Mouse (Mus musculus): ENCODE data around the gene Hivep3. TPM values are rescaled to one million over a fixed set of nuclear protein-coding genes. Genes with fewer than 3 reads are reported as not detected.

Gene Hivep3
- polyA plus RNA-seq, 1 experiment from 2014 or later, result 16.5 TPM

DNA sequence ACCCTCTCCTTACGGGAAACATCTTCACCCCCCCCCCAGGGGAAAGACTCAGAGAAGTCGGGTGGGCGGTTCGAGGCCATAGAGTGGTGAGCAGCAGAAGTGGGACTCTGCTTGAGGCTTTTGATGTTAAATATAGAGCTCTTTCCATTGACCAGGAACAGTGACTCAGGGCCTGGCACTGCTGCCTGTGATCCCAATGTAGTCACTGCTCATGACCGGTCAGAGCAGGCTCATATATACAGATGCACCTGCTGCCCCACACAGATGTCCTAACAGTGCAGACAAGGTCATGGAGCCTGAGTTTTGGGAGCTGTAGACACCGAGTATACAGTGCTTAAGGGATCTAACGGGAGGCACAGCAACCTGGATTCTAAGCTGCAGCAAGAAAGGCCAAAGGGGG, 312.3 kb downstream of the Hivep3 start:
- no peak for DNase-seq (ENCODE audit: low spot score)
- H3K9ac ChIP-seq, result no peak overlapping the region
- H3K9me3 ChIP-seq (ENCODE audit: control insufficient read depth, low read length), result no peaks in the 10 kb centered on the region
- H3K4me2 ChIP-seq (replicated peaks), result no peak overlapping the region
- no peak overlapping the region for H3K27ac ChIP-seq
- no peaks in the 10 kb centered on the region for H3K27me3 ChIP-seq (ENCODE audit: control insufficient read depth, insufficient read depth, low read length)
- no peak for ATAC-seq (ENCODE audit: low FRiP score)
- no peak overlapping the region for H3K4me3 ChIP-seq (replicated peaks; ENCODE audit: low read length)
- no peaks in the 10 kb centered on the region for H3K4me1 ChIP-seq (replicated peaks; ENCODE audit: control insufficient read depth, insufficient read depth, low read length)
- no peaks in the 10 kb centered on the region for H3K36me3 ChIP-seq (replicated peaks; ENCODE audit: control insufficient read depth, insufficient read depth)
- 85% methylated on average over 7 of the region's 7 CpGs for WGBS

DNA sequence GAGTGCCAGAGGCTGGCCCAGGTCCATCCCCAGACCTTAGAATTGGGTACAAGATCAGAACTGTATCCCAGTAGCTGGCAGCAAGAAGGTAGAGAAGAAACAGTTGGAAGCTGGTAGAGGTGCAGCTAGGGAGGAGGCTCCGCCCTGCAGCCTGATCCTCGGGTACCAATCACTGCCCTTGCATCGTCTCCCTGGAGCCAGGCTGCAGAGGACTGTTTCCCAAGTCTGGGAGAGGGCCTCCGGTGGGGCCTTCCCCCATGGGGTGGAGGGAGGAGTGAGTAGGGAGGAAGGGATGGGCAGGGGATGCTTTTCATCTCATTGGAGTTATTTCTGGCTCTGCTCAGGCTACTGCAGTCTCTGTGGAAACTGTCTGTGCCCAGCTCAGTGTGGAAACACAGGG, 313.5 kb downstream of the Hivep3 start:
- Histone ChIP-seq H3K4me1 (replicated peaks; ENCODE audit: control insufficient read depth, insufficient read depth, low read length) (no peaks in the 10 kb centered on the region), H3K4me2 (replicated peaks) (no peak overlapping the region), H3K9ac (no peak overlapping the region), H3K27ac (no peak overlapping the region), H3K4me3 (replicated peaks; ENCODE audit: low read length) (no peak overlapping the region), H3K9me3 (ENCODE audit: control insufficient read depth, low read length) (no peaks in the 10 kb centered on the region), H3K27me3 (ENCODE audit: control insufficient read depth, insufficient read depth, low read length) (no peaks in the 10 kb centered on the region), H3K36me3 (replicated peaks; ENCODE audit: control insufficient read depth, insufficient read depth) (no peaks in the 10 kb centered on the region)
- no peak for DNase-seq (ENCODE audit: low spot score)
- 37% methylated on average over 4 of the region's 4 CpGs for WGBS
- ATAC-seq (ENCODE audit: low FRiP score), result no peak

DNA sequence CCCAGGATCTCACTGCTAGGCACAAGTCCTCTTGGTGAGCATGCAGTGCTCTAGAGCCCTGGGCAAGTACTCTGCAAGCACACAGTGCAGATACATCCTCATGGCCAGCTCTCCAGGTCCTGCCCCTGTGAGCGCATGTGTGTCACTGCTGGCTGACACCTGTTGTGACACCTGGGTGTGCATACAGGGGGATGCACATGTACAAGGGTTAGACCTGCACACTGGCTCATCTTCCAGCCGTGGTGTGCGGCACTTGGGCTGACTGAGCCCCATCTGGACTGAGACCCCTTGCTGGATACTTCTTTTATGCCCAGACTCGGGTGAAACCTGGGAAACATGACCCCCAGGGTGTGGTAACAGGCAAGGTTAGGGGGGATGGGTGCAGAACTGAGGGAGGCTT, 314.7 kb downstream of the Hivep3 start:
- H3K4me1 ChIP-seq (replicated peaks; ENCODE audit: control insufficient read depth, insufficient read depth, low read length), result no peaks in the 10 kb centered on the region
- no peak overlapping the region for H3K4me2 ChIP-seq (replicated peaks)
- H3K36me3 ChIP-seq (replicated peaks; ENCODE audit: control insufficient read depth, insufficient read depth), result no peaks in the 10 kb centered on the region
- H3K27ac ChIP-seq, result no peak overlapping the region
- H3K9me3 ChIP-seq (ENCODE audit: control insufficient read depth, low read length), result no peaks in the 10 kb centered on the region
- no peak for DNase-seq (ENCODE audit: low spot score)
- H3K4me3 ChIP-seq (replicated peaks; ENCODE audit: low read length), result no peak overlapping the region
- 81% methylated on average over 4 of the region's 4 CpGs for WGBS
- no peak overlapping the region for H3K9ac ChIP-seq
- H3K27me3 ChIP-seq (ENCODE audit: control insufficient read depth, insufficient read depth, low read length), result no peaks in the 10 kb centered on the region
- ATAC-seq (ENCODE audit: low FRiP score), result no peak

DNA sequence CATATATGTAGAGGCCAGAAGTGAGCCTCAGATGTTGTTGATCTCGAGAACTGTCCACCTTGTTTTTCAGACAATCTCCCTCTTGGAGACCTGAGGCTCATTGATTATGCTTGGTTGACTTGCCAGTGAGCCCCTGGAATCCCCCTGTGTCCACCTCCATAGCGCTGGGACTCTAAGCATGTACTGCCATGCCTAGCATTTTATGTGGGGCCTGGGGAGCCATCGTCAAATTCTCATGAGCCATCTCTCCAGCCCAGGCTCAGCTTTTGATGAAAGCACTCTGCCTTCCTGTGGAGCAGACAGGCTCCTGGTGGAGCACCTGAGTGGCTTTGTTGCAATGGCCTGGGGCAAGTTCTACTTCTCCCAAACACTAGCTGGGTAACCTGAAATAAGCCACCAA, 316.3 kb downstream of the Hivep3 start:
- no peak overlapping the region for H3K4me2 ChIP-seq (replicated peaks)
- WGBS, result 87% methylated on average over 3 of the region's 3 CpGs
- no peak for DNase-seq (ENCODE audit: low spot score)

DNA sequence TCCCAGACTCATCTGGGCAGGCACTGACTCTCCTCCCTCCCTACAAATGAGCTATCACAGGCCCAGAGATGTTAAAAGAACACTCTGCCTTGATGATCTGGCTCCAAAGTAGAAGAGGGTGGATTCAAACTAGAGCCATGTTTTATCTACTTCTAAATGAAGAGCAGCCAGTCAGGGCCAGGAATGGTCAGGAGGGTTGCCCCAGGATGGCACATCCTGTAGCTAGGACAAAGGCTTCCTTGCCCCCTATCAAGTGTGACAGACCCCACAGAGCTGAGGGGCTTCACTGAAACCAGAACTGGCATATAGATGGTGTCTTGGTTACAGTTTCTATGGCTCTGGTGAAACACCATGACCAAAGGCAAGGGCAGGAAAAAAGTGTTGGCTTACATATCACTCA, 318.9 kb downstream of the Hivep3 start:
- H3K27me3 ChIP-seq (ENCODE audit: control insufficient read depth, insufficient read depth, low read length), result no peaks in the 10 kb centered on the region
- no peaks in the 10 kb centered on the region for H3K4me1 ChIP-seq (replicated peaks; ENCODE audit: control insufficient read depth, insufficient read depth, low read length)
- no peak overlapping the region for H3K4me2 ChIP-seq (replicated peaks)
- ATAC-seq (ENCODE audit: low FRiP score) (no peak), DNase-seq (ENCODE audit: low spot score) (no peak)
- H3K27ac ChIP-seq, result no peak overlapping the region
- no peak overlapping the region for H3K9ac ChIP-seq
- no peaks in the 10 kb centered on the region for H3K9me3 ChIP-seq (ENCODE audit: control insufficient read depth, low read length)
- H3K36me3 ChIP-seq (replicated peaks; ENCODE audit: control insufficient read depth, insufficient read depth), result no peaks in the 10 kb centered on the region
- no peak overlapping the region for H3K4me3 ChIP-seq (replicated peaks; ENCODE audit: low read length)

More for the DNA sequence above, 316.3 kb downstream of the Hivep3 start:
- Histone ChIP-seq H3K36me3 (replicated peaks; ENCODE audit: control insufficient read depth, insufficient read depth) (no peaks in the 10 kb centered on the region), H3K4me3 (replicated peaks; ENCODE audit: low read length) (no peak overlapping the region), H3K4me1 (replicated peaks; ENCODE audit: control insufficient read depth, insufficient read depth, low read length) (no peaks in the 10 kb centered on the region), H3K27ac (no peak overlapping the region), H3K27me3 (ENCODE audit: control insufficient read depth, insufficient read depth, low read length) (no peaks in the 10 kb centered on the region), H3K9ac (no peak overlapping the region), H3K9me3 (ENCODE audit: control insufficient read depth, low read length) (no peaks in the 10 kb centered on the region)
- no peak for ATAC-seq (ENCODE audit: low FRiP score)

DNA sequence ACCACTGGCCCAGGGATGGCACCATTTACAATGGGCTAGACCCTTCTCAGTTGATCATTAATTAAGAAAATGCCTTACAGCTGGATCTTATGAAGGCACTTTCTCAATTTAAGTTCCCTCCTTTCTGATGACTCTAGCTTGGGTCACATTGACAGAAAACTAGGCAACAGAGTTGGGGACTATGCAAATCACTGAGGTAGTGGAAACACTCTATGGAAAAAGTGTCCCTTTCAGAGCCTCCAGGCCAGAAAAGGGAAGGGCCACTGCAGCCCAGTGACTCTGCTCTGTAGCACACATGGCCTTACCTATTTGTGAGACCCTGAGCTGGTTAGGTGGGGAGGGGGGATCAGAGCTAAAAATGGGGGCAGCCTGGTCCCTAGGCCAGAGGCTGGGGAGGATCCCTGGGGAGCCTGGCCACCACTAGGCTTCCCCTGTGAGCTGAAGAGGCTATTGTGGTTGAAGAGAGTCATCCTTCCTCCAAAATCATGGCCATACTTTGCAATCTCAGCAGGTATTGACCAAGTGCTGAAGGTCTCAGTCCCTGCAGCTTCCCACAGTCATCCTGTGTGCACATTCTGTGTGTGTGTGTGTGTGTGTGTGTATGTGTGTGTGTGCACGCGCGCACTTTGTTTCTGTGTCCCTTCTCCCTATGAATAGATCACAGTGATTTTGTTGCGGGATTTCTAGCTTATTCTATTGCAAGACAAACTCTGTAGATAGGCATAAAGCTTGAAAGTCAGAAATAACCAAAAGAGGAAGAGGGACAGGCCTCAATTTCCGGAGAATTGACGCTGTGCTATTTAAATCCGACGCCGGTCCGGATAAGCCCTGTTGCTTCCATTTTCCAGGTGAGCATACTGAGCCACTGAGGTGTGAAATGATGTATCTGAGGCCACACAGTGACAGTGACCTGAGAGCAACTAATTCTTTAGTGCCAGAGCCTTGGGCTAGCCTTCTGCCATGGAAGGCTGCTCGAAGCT, 319.7 kb downstream of the Hivep3 start:
- WGBS, result 94% methylated on average over 11 of the region's 11 CpGs
- H3K36me3 ChIP-seq (replicated peaks; ENCODE audit: control insufficient read depth, insufficient read depth), result no peaks in the 10 kb centered on the region
- no peaks in the 10 kb centered on the region for H3K9me3 ChIP-seq (ENCODE audit: control insufficient read depth, low read length)
- no peaks in the 10 kb centered on the region for H3K27me3 ChIP-seq (ENCODE audit: control insufficient read depth, insufficient read depth, low read length)
- ATAC-seq (ENCODE audit: low FRiP score), result no peak
- DNase-seq (ENCODE audit: low spot score), result no peak
- H3K4me3 ChIP-seq (replicated peaks; ENCODE audit: low read length), result no peak overlapping the region
- no peaks in the 10 kb centered on the region for H3K4me1 ChIP-seq (replicated peaks; ENCODE audit: control insufficient read depth, insufficient read depth, low read length)
- H3K4me2 ChIP-seq (replicated peaks), result no peak overlapping the region
- 0 out of 2 replicates have a peak overlapping the region, but pooled peaks have one; percentile 16 for H3K9ac ChIP-seq
- H3K27ac ChIP-seq, result no peak overlapping the region

DNA sequence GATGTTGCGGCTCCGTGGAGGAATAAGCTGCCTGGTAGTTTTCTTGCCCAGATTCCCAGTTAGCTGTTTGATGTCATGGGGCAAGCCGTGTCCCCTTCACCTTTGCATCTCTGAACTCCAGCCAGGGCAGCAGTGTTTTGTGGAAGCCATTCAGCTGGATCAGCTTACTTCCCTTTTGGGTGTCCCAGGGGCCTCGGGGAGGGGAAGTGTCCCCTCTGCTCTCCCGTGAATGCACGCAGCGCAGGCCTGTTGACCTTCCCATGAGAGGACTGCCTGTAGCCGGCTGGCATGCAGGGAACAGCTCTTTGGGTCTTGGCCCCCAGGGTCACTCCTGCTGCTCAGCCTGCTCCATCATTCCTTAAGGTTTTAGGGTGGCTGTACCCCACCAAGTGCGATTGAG, 320.6 kb downstream of the Hivep3 start:
- H3K4me3 ChIP-seq (replicated peaks; ENCODE audit: low read length), result no peak overlapping the region
- 75% methylated on average over 9 of the region's 9 CpGs for WGBS
- 0 out of 2 replicates have a peak overlapping the region, but pooled peaks have one; percentile 16 for H3K9ac ChIP-seq
- H3K36me3 ChIP-seq (replicated peaks; ENCODE audit: control insufficient read depth, insufficient read depth), result no peaks in the 10 kb centered on the region
- no peak overlapping the region for H3K4me2 ChIP-seq (replicated peaks)
- no peak for DNase-seq (ENCODE audit: low spot score)
- H3K27me3 ChIP-seq (ENCODE audit: control insufficient read depth, insufficient read depth, low read length), result no peaks in the 10 kb centered on the region
- ATAC-seq (ENCODE audit: low FRiP score), result no peak
- H3K9me3 ChIP-seq (ENCODE audit: control insufficient read depth, low read length), result no peaks in the 10 kb centered on the region
- H3K4me1 ChIP-seq (replicated peaks; ENCODE audit: control insufficient read depth, insufficient read depth, low read length), result no peaks in the 10 kb centered on the region
- no peak overlapping the region for H3K27ac ChIP-seq

DNA sequence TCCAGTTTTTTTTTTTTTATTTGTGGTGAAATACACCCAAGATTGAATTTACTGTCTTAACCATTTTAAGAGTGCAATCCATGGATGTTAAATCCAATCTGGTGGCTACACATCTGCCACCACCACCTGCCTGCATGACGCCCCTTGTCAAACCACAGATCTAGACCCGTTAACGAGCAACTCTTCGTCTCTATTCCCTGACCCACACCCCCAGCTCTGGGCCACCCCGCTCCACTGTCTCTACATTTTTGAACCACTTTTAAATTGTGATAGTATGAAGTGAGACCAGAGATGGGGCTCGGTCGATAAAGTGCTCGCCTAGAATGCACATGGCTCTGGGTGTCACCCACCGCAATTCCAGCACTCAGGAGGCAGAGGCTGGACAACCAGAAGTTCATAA, 322.9 kb downstream of the Hivep3 start:
- H3K4me2 ChIP-seq (replicated peaks), result no peak overlapping the region
- no peaks in the 10 kb centered on the region for H3K36me3 ChIP-seq (replicated peaks; ENCODE audit: control insufficient read depth, insufficient read depth)
- H3K9ac ChIP-seq, result no peak overlapping the region
- 92% methylated on average over 9 of the region's 9 CpGs for WGBS
- ATAC-seq (ENCODE audit: low FRiP score), result no peak
- H3K27ac ChIP-seq, result no peak overlapping the region
- H3K27me3 ChIP-seq (ENCODE audit: control insufficient read depth, insufficient read depth, low read length), result no peaks in the 10 kb centered on the region
- DNase-seq (ENCODE audit: low spot score), result no peak
- no peaks in the 10 kb centered on the region for H3K9me3 ChIP-seq (ENCODE audit: control insufficient read depth, low read length)
- no peaks in the 10 kb centered on the region for H3K4me1 ChIP-seq (replicated peaks; ENCODE audit: control insufficient read depth, insufficient read depth, low read length)
- H3K4me3 ChIP-seq (replicated peaks; ENCODE audit: low read length), result no peak overlapping the region

DNA sequence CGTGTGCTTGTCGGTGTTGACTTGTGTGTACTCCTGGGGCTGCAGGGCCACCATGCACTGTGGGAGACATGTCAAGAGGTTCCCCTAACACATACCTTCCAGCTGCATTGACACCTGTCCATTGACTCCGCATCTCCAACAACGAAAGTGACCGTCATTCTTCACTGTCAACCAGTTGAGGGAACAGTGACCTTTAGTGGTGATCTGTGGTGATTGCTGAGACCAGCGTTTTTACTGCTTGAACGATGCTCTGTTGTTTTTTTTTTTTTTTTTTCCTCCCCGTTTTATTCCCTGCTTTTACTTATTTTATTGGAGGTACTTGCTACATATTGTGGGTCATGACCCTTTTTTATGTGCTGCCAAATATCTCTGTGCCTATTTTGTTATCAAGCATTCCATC, 323.9 kb downstream of the Hivep3 start:
- ATAC-seq (ENCODE audit: low FRiP score) (no peak), DNase-seq (ENCODE audit: low spot score) (no peak)
- Histone ChIP-seq H3K4me1 (replicated peaks; ENCODE audit: control insufficient read depth, insufficient read depth, low read length) (no peaks in the 10 kb centered on the region), H3K4me2 (replicated peaks) (no peak overlapping the region), H3K27me3 (ENCODE audit: control insufficient read depth, insufficient read depth, low read length) (no peaks in the 10 kb centered on the region), H3K27ac (no peak overlapping the region), H3K9me3 (ENCODE audit: control insufficient read depth, low read length) (no peaks in the 10 kb centered on the region), H3K4me3 (replicated peaks; ENCODE audit: low read length) (no peak overlapping the region), H3K36me3 (replicated peaks; ENCODE audit: control insufficient read depth, insufficient read depth) (no peaks in the 10 kb centered on the region), H3K9ac (no peak overlapping the region)
- WGBS, result 81% methylated on average over 8 of the region's 8 CpGs
